Mouse (Mus musculus): ENCODE measurements at regions not wholly inside any gene's neighbourhood (a gene's known extent, or its start where the extent isn't known, plus 50 kb on each side); places are given as distances from the start of the nearest gene placed in this dataset.
A peak's percentile ranks its signal among the peaks of the same experiment; 100 is the strongest.
"Not testable (repeated sequence)": the region's sequence is repeated elsewhere in the genome, so short reads cannot be mapped to it uniquely, and the experiment has no call there.

- TF ChIP-seq ETS1 (conservative IDR thresholded peaks at IDR 0.05; ENCODE audit: low read depth, low read length) (no peak), MAFK (IDR thresholded peaks at IDR 0.05; ENCODE audit: insufficient replicate concordance, low read length) (no peak), ZNF384 (IDR thresholded peaks at IDR 0.05; ENCODE audit: low read depth, low read length) (peak; percentile 82), IRF4 (IDR thresholded peaks at IDR 0.05; ENCODE audit: low read depth, low read length) (peak; percentile 58), EP300 (IDR thresholded peaks at IDR 0.05; ENCODE audit: low read length) (peak; percentile 76), ELF1 (IDR thresholded peaks at IDR 0.05; ENCODE audit: low read depth, low read length) (no peak), MYC (IDR thresholded peaks at IDR 0.05; ENCODE audit: low read depth, low read length) (no peak), KAT2A (IDR thresholded peaks at IDR 0.05; ENCODE audit: insufficient replicate concordance, low read length) (no peak)
- in situ Hi-C loops (cut with MboI; ENCODE audit: low pct_ligation_motif_present, low pct_unique_long_range_greater_than_20kb, low sequenced_read_pairs): no loop called here
- dilution Hi-C loops (cut with MboI; ENCODE audit: extremely low pct_ligation_motif_present, extremely low pct_unique_long_range_greater_than_20kb, low sequenced_read_pairs): no loop called here
These were observed 1601.0 kb upstream of the Tacstd2 start for GRCm38 (mm10) chr6:69136628-69137027.

GRCm38 (mm10) chr6:69125669-69126068 lies 1590.1 kb upstream of the Tacstd2 start:
- H3K27ac ChIP-seq (ENCODE audit: insufficient read depth, low read depth); H3K9ac ChIP-seq (ENCODE audit: insufficient read depth, low read depth); H3K9me3 ChIP-seq (replicated peaks; ENCODE audit: low read length); H3K36me3 ChIP-seq (replicated peaks in 1 of 2; ENCODE audit: control insufficient read depth in 1 of 2, insufficient read depth in 1 of 2, low read length in 1 of 2); H3K4me1 ChIP-seq (ENCODE audit: control insufficient read depth in 1 of 2, insufficient read depth in 2 of 2); DNase-seq (ENCODE audit: extremely low read depth); H3K27me3 ChIP-seq (replicated peaks); in situ Hi-C loops (cut with MboI; ENCODE audit: low pct_ligation_motif_present, low pct_unique_long_range_greater_than_20kb, low sequenced_read_pairs); dilution Hi-C loops (cut with MboI; ENCODE audit: extremely low pct_ligation_motif_present, extremely low pct_unique_long_range_greater_than_20kb, low sequenced_read_pairs); H3K79me2 ChIP-seq (replicated peaks; ENCODE audit: control insufficient read depth, extremely low read depth, insufficient read depth, poor library complexity, severe bottlenecking): not testable (repeated sequence)
- Histone ChIP-seq H3K4me2 (ENCODE audit: insufficient read depth, low read depth, poor library complexity, severe bottlenecking) (0 out of 2 replicates have a peak overlapping the region, but pooled peaks have one; percentile 49), H3K4me3 (replicated peaks in 1 of 3; ENCODE audit: low read depth in 2 of 3, low read length in 2 of 3, poor library complexity in 1 of 3) (peak overlapping the region in 1 of 3 experiments; percentile 47)
- TF ChIP-seq SIN3A (IDR thresholded peaks at IDR 0.05; ENCODE audit: low read length) (peak; percentile 61; the same call in 1 of the 2 replicates), MXI1 (IDR thresholded peaks at IDR 0.05; ENCODE audit: low read depth, low read length) (peak; percentile 53; the same call in 1 of the 2 replicates)

More at GRCm38 (mm10) chr6:69136628-69137027, 1601.0 kb upstream of the Tacstd2 start:
- Histone ChIP-seq H3K79me2 (replicated peaks; ENCODE audit: control insufficient read depth, extremely low read depth, insufficient read depth, poor library complexity, severe bottlenecking) (no peaks in the 10 kb centered on the region), H3K4me2 (ENCODE audit: insufficient read depth, low read depth, poor library complexity, severe bottlenecking) (no peak overlapping the region; the same call in 1 of the 2 replicates), H3K9ac (ENCODE audit: insufficient read depth, low read depth) (no peak overlapping the region), H3K4me1 (ENCODE audit: control insufficient read depth in 1 of 2, insufficient read depth in 2 of 2) (peaks cover 3 to 13% of the 10 kb centered on the region in 2 experiments; a peak in 2 of 4 replicates), H3K36me3 (replicated peaks in 1 of 2; ENCODE audit: control insufficient read depth in 1 of 2, insufficient read depth in 1 of 2, low read length in 1 of 2) (no peaks in the 10 kb centered on the region), H3K27ac (ENCODE audit: insufficient read depth, low read depth) (no peak overlapping the region), H3K27me3 (replicated peaks) (no peaks in the 10 kb centered on the region), H3K4me3 (replicated peaks in 1 of 3; ENCODE audit: low read depth in 2 of 3, low read length in 2 of 3, poor library complexity in 1 of 3) (no peak overlapping the region), H3K9me3 (replicated peaks; ENCODE audit: low read length) (no peaks in the 10 kb centered on the region)
- DNase-seq (ENCODE audit: extremely low read depth): peak; percentile 44

- 0 out of 2 replicates have a peak overlapping the region, but pooled peaks have one; percentile 49 for H3K4me2 ChIP-seq (ENCODE audit: insufficient read depth, low read depth, poor library complexity, severe bottlenecking)
- H3K4me1 ChIP-seq (ENCODE audit: control insufficient read depth in 1 of 2, insufficient read depth in 2 of 2); in situ Hi-C loops (cut with MboI; ENCODE audit: low pct_ligation_motif_present, low pct_unique_long_range_greater_than_20kb, low sequenced_read_pairs); dilution Hi-C loops (cut with MboI; ENCODE audit: extremely low pct_ligation_motif_present, extremely low pct_unique_long_range_greater_than_20kb, low sequenced_read_pairs); H3K27me3 ChIP-seq (replicated peaks); H3K27ac ChIP-seq (ENCODE audit: insufficient read depth, low read depth); H3K9me3 ChIP-seq (replicated peaks; ENCODE audit: low read length); H3K36me3 ChIP-seq (replicated peaks in 1 of 2; ENCODE audit: control insufficient read depth in 1 of 2, insufficient read depth in 1 of 2, low read length in 1 of 2); H3K9ac ChIP-seq (ENCODE audit: insufficient read depth, low read depth); H3K4me3 ChIP-seq (replicated peaks in 1 of 3; ENCODE audit: low read depth in 2 of 3, low read length in 2 of 3, poor library complexity in 1 of 3); H3K79me2 ChIP-seq (replicated peaks; ENCODE audit: control insufficient read depth, extremely low read depth, insufficient read depth, poor library complexity, severe bottlenecking): not testable (repeated sequence)
- TF ChIP-seq JUN (IDR thresholded peaks at IDR 0.05; ENCODE audit: insufficient read depth, low read depth, low read length) (peak; percentile 58), IRF4 (IDR thresholded peaks at IDR 0.05; ENCODE audit: low read depth, low read length) (peak; percentile 90), EP300 (IDR thresholded peaks at IDR 0.05; ENCODE audit: low read length) (peak; percentile 86), JUND (conservative IDR thresholded peaks at IDR 0.05; ENCODE audit: low read depth, low read length) (peak; percentile 59), MAFK (IDR thresholded peaks at IDR 0.05; ENCODE audit: insufficient replicate concordance, low read length) (0 out of 2 replicates have a peak, but pooled peaks have one; percentile 44), RCOR1 (conservative IDR thresholded peaks at IDR 0.05; ENCODE audit: low read depth, low read length) (0 out of 2 replicates have a peak, but pooled peaks have one; percentile 51), CHD2 (IDR thresholded peaks at IDR 0.05; ENCODE audit: low read length) (0 out of 2 replicates have a peak, but pooled peaks have one; percentile 33), TCF12 (IDR thresholded peaks at IDR 0.05; ENCODE audit: low read depth, low read length) (peak; percentile 13; the same call in 1 of the 2 replicates)
- DNase-seq (ENCODE audit: extremely low read depth): peak; percentile 31
These were observed 1589.2 kb upstream of the Tacstd2 start for GRCm38 (mm10) chr6:69124832-69125231.

Data from CH12.LX (cell line).